25 mouse cellular contexts compared by ENCODE assay signal in genomic region chr6:148734012-148734411, GRCm38 (mm10).
"Had no signal": no experiment of that assay in that cellular context is flagged by ENCODE, and none has a peak within 500 bp of the region (broad histone marks: within the 10 kb centered on the region; RNA-seq: fewer than 3 reads in every experiment).

No protein-coding gene starts in this region.

- DNase-seq: cerebellum, adult 8-10 months; cerebellum, adult 9-10 months; cerebellum, adult 9-11 months; cerebellum, postnatal 10 days; cerebellum, postnatal 14 days; cerebellum, postnatal 25 days; cerebellum, postnatal 36 days; embryo, embryonic 11 days; forebrain, postnatal 0 days; gastrocnemius, adult 2 months; gastrocnemius, postnatal 10 days; gastrocnemius, postnatal 14 days; gastrocnemius, postnatal 25 days; gastrocnemius, postnatal 36 days; heart, adult 2 months had no signal

- H3K4me3 ChIP-seq: embryonic facial prominence, embryonic 10.5 days; embryonic facial prominence, embryonic 12.5 days; embryonic facial prominence, embryonic 13.5 days; embryonic facial prominence, embryonic 15.5 days; erythroblast, embryonic 14.5 days; forebrain, embryonic 10.5 days; forebrain, embryonic 12.5 days; forebrain, embryonic 13.5 days; forebrain, embryonic 15.5 days; gastrocnemius, adult 2 months; heart, adult 2 months; heart, embryonic 10.5 days had no signal

- H3K4me1 ChIP-seq: forebrain, embryonic 10.5 days; forebrain, embryonic 12.5 days; forebrain, embryonic 13.5 days; forebrain, embryonic 15.5 days; heart, embryonic 10.5 days had no signal

- H3K36me3 ChIP-seq: embryonic facial prominence, embryonic 10.5 days; embryonic facial prominence, embryonic 12.5 days; embryonic facial prominence, embryonic 13.5 days; embryonic facial prominence, embryonic 15.5 days; forebrain, embryonic 10.5 days; forebrain, embryonic 12.5 days; forebrain, embryonic 15.5 days; heart, embryonic 10.5 days had no signal

- H3K9me3 ChIP-seq: embryonic facial prominence, embryonic 10.5 days; embryonic facial prominence, embryonic 12.5 days; embryonic facial prominence, embryonic 13.5 days; embryonic facial prominence, embryonic 15.5 days; forebrain, embryonic 10.5 days; forebrain, embryonic 12.5 days; forebrain, embryonic 13.5 days; forebrain, embryonic 15.5 days; heart, embryonic 10.5 days had no signal

- H3K27me3 ChIP-seq: embryonic facial prominence, embryonic 12.5 days; embryonic facial prominence, embryonic 13.5 days; embryonic facial prominence, embryonic 15.5 days; forebrain, embryonic 12.5 days; forebrain, embryonic 13.5 days; forebrain, embryonic 15.5 days had no signal
